Mouse (Mus musculus): ENCODE results near the gene Scarf2.

DNA sequence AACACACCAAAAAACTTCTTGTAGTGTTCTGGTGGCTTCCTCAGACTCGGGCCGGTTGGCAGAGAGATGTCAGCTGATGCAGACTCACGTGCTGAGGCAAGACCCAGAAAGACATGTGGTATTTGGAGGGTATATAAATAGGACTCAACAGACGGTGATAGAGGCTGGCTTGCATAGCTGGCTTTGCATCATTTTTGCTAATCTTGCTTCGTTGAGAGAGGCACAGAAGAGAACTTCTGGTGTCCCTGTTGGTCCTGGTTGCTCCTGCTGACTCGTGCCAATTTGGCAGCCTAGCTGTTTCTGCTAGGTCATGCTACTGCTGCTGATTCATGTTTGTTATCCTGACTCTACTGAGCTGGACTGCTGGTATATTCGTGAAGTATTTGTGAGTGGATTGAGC, 28.2 kb upstream of the Scarf2 start:
- TF ChIP-seq CTCF (conservative IDR thresholded peaks at IDR 0.05; ENCODE audit: low read length) (no peak), POU5F1 (IDR thresholded peaks at IDR 0.05; ENCODE audit: borderline replicate concordance, low read length) (no peak), NANOG (IDR thresholded peaks at IDR 0.05; ENCODE audit: borderline replicate concordance, low read length) (no peak)
